Mouse (Mus musculus): ENCODE results near the gene Cox7a1.

DNA sequence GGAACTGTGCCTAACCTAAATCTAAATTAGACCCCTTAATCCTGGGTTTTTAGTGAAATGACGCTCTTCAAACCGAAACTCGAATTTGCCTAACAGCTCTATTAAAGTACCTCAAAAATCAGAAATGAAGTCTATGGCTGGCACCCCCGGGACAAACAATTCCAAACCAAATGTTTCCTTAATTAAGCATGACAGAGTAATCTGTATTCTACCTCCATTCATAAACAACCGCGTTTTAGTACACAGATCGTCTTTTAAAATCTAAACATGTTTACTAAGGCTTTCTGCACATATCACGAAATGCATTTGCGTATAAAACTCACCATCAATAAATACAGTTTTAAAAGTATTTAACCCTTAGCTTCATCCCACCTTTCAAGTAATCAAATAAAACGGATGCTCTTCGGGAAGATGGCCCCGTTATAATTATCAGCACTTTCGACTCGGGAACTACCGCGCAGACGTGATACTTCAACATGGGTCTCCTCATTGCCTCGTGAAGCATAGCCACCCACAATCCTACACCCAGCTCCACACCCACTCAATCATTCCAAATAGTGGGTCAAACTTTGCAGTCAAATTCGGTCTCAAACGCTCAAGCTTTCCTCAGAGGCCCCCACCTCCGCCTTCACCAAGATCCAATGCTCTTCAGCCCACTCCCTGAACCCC lies 14.9 kb upstream of the Cox7a1 start:
- no peak for TF ChIP-seq CTCF (IDR thresholded peaks at IDR 0.05; ENCODE audit: borderline replicate concordance, insufficient read depth, low read depth, low read length)
- TF ChIP-seq POLR2A (IDR thresholded peaks at IDR 0.05; ENCODE audit: borderline replicate concordance, insufficient read depth, low read length): no peak

All from cerebellum, adult 2 months (tissue).